Mouse (Mus musculus) testis, adult 2 months (tissue): ENCODE measurements around the gene Fignl1. TPM values are rescaled to one million over a fixed set of nuclear protein-coding genes. Genes with fewer than 3 reads are reported as not detected.
A peak's percentile ranks its signal among the peaks of the same experiment; 100 is the strongest.

Source experiments
- H3K27ac ChIP-seq: fragments of 200-500 bp; 2 replicates; pipeline ENCODE4 v1.5.1; 2012; ENCODE audit warnings: low read depth, low read length; ENCODE audit not compliant: control insufficient read depth, insufficient read depth
- H3K27me3 ChIP-seq: fragments of 200-500 bp; 2 replicates; pipeline ENCODE4 v1.6.1; 2012; ENCODE audit warnings: mild to moderate bottlenecking, low read length, moderate library complexity; ENCODE audit not compliant: control insufficient read depth, insufficient read depth
- H3K36me3 ChIP-seq: fragments of 200-500 bp; 2 replicates; pipeline ENCODE4 v1.6.1; 2012; ENCODE audit warnings: mild to moderate bottlenecking, low read length; ENCODE audit not compliant: control insufficient read depth, insufficient read depth
- H3K4me1 ChIP-seq: fragments of 200-500 bp; 2 replicates; pipeline ENCODE4 v1.6.1; 2012; ENCODE audit warnings: low read length; ENCODE audit not compliant: control insufficient read depth, insufficient read depth
- H3K4me3 ChIP-seq: fragments of 200-500 bp; 2 replicates; pipeline ENCODE4 v1.5.1; 2012; ENCODE audit warnings: low read depth, mild to moderate bottlenecking, low read length, moderate library complexity, mixed read lengths; ENCODE audit not compliant: control insufficient read depth
- CTCF ChIP-seq: fragments of 200-500 bp; IDR thresholded peaks from 2 replicates; pipeline ENCODE4 v1.5.1; 2012; ENCODE audit warnings: low read depth, mild to moderate bottlenecking, inconsistent platforms, low read length, moderate library complexity; ENCODE audit not compliant: control insufficient read depth, insufficient read depth, insufficient replicate concordance
- POLR2A ChIP-seq: fragments of 200-500 bp; IDR thresholded peaks from 2 replicates; pipeline ENCODE4 v1.6.1; 2012; ENCODE audit warnings: low read depth, mild to moderate bottlenecking, inconsistent platforms, low read length, moderate library complexity; ENCODE audit not compliant: control insufficient read depth
- polyA plus RNA-seq: library from polyadenylated mRNA; depleted of rRNA; stranded (reverse); fragments of >200 nt; gene quantifications from 2 replicates; pipeline ENCODE4 v1.2.3, GENCODE M21; 2012

Fignl1 gene
- polyA plus RNA-seq, 1 experiment, result 21.1 TPM

GRCm38 (mm10) chr11:11826475-11826874 lies 17.7 kb upstream of the Fignl1 start:
- H3K36me3 ChIP-seq, result no peaks in the 10 kb centered on the region
- TF ChIP-seq CTCF (no peak), POLR2A (no peak)
- no peak overlapping the region for H3K4me3 ChIP-seq
- H3K27ac ChIP-seq, result no peak overlapping the region
- peaks cover 10% of the 10 kb centered on the region for H3K4me1 ChIP-seq
- H3K27me3 ChIP-seq, result no peaks in the 10 kb centered on the region

GRCm38 (mm10) chr11:11825670-11826069 lies 16.9 kb upstream of the Fignl1 start:
- Histone ChIP-seq H3K36me3 (no peaks in the 10 kb centered on the region), H3K27ac (no peak overlapping the region), H3K27me3 (no peaks in the 10 kb centered on the region), H3K4me1 (peaks cover 10% of the 10 kb centered on the region), H3K4me3 (no peak overlapping the region)
- no peak for TF ChIP-seq CTCF

GRCm38 (mm10) chr11:11824970-11825635 lies 16.3 kb upstream of the Fignl1 start:
- no peak overlapping the region for H3K27ac ChIP-seq
- H3K4me3 ChIP-seq, result no peak overlapping the region
- no peak for TF ChIP-seq CTCF
- H3K27me3 ChIP-seq, result no peaks in the 10 kb centered on the region
- peaks cover 10% of the 10 kb centered on the region for H3K4me1 ChIP-seq
- no peaks in the 10 kb centered on the region for H3K36me3 ChIP-seq

GRCm38 (mm10) chr11:11823980-11824911 lies 15.5 kb upstream of the Fignl1 start:
- no peaks in the 10 kb centered on the region for H3K36me3 ChIP-seq
- H3K27me3 ChIP-seq, result no peaks in the 10 kb centered on the region
- H3K27ac ChIP-seq, result peak overlapping the region; percentile 56; the same call in 1 of the 2 replicates
- TF ChIP-seq CTCF (no peak), POLR2A (no peak)
- no peak overlapping the region for H3K4me3 ChIP-seq
- H3K4me1 ChIP-seq, result peaks cover 10% of the 10 kb centered on the region

GRCm38 (mm10) chr11:11822181-11823095 lies 13.7 kb upstream of the Fignl1 start:
- Histone ChIP-seq H3K36me3 (no peaks in the 10 kb centered on the region), H3K27me3 (no peaks in the 10 kb centered on the region), H3K4me3 (peak overlapping the region; percentile 50), H3K27ac (peak overlapping the region; percentile 63; the same call in 1 of the 2 replicates), H3K4me1 (peaks cover 10% of the 10 kb centered on the region)
- TF ChIP-seq POLR2A (no peak), CTCF (no peak)

- no peaks in the 10 kb centered on the region for H3K27me3 ChIP-seq
- peaks cover 10% of the 10 kb centered on the region for H3K4me1 ChIP-seq
- TF ChIP-seq CTCF, result no peak
- TF ChIP-seq POLR2A, result no peak
- peak overlapping the region; percentile 63; the same call in 1 of the 2 replicates for H3K27ac ChIP-seq
- H3K36me3 ChIP-seq, result no peaks in the 10 kb centered on the region
- H3K4me3 ChIP-seq, result peak overlapping the region; percentile 50
Measured at GRCm38 (mm10) chr11:11821387-11821975, 12.7 kb upstream of the Fignl1 start.
